ENCODE assay signal across 28 mouse cellular contexts in genomic region chr12:87132784-87133183, GRCm38 (mm10). TPM values are rescaled to one million over a fixed set of nuclear protein-coding genes. Genes with fewer than 3 reads are reported as not detected.
DNase-seq lines count a peak whose midpoint lies in the region; ATAC-seq and TF ChIP-seq lines count a peak whose summit lies in the region.
"Had no signal": no experiment of that assay in that cellular context is flagged by ENCODE, and none has a peak within 500 bp of the region (broad histone marks: within the 10 kb centered on the region; RNA-seq: fewer than 3 reads in every experiment).

No protein-coding gene starts in this region.

- no peak overlapping the region for H3K4me2 ChIP-seq in liver, embryonic 11.5 days
- H3K4me2 ChIP-seq in liver, embryonic 13.5 days = no peak overlapping the region
- H3K4me2 ChIP-seq: heart, embryonic 11.5 days; hindbrain, embryonic 13.5 days had no signal

- H3K9ac ChIP-seq in liver, embryonic 11.5 days (ENCODE audit: low read depth, low read length) = no peak overlapping the region
- H3K9ac ChIP-seq in liver, embryonic 13.5 days = no peak overlapping the region
- H3K9ac ChIP-seq: forebrain, postnatal 0 days; hindbrain, embryonic 13.5 days had no signal

- peaks cover 12% of the 10 kb centered on the region for H3K4me1 ChIP-seq in liver, embryonic 11.5 days (replicated peaks; ENCODE audit: control insufficient read depth, insufficient read depth, low read length)
- peaks cover 12% of the 10 kb centered on the region for H3K4me1 ChIP-seq in liver, embryonic 13.5 days (replicated peaks)

- no peaks in the 10 kb centered on the region for H3K27me3 ChIP-seq in liver, embryonic 11.5 days (replicated peaks; ENCODE audit: control insufficient read depth, insufficient read depth, low read length)
- no peaks in the 10 kb centered on the region for H3K27me3 ChIP-seq in liver, embryonic 13.5 days
- H3K27me3 ChIP-seq: hindbrain, embryonic 13.5 days had no signal

- H3K9me3 ChIP-seq in liver, embryonic 11.5 days (ENCODE audit: control insufficient read depth, low read length) = no peaks in the 10 kb centered on the region
- no peaks in the 10 kb centered on the region for H3K9me3 ChIP-seq in liver, embryonic 13.5 days (replicated peaks)
- H3K9me3 ChIP-seq: forebrain, embryonic 10.5 days; hindbrain, embryonic 13.5 days had no signal

- no peak overlapping the region for H3K27ac ChIP-seq in liver, embryonic 11.5 days (ENCODE audit: low read depth, low read length)
- no peak overlapping the region for H3K27ac ChIP-seq in liver, embryonic 13.5 days
- H3K27ac ChIP-seq in left cerebral cortex, adult 2 months = no peak overlapping the region
- H3K27ac ChIP-seq: forebrain, embryonic 10.5 days; hindbrain, embryonic 13.5 days had no signal

- no peak overlapping the region for H3K4me3 ChIP-seq in liver, embryonic 11.5 days (ENCODE audit: low read depth, low read length)
- H3K4me3 ChIP-seq in liver, embryonic 13.5 days (replicated peaks) = no peak overlapping the region
- H3K4me3 ChIP-seq in left cerebral cortex, adult 2 months = no peak overlapping the region
- H3K4me3 ChIP-seq: forebrain, embryonic 10.5 days; hindbrain, embryonic 13.5 days had no signal

- peak; percentile 51 for DNase-seq in ovary, adult 18-20 months (ENCODE audit: low spot score)
- DNase-seq in ovary, postnatal 36 days (ENCODE audit: low spot score) = no peak
- DNase-seq in liver, embryonic 11.5 days (ENCODE audit: low spot score) = no peak
- no peak for DNase-seq in liver, embryonic 13.5 days
- DNase-seq in embryo, embryonic 9.5 days (ENCODE audit: extremely low spot score) = no peak
- DNase-seq in frontal cortex, adult 2 months (ENCODE audit: extremely low spot score in 1 of 2, low spot score in 1 of 2) = no peak
- no peak for DNase-seq in left cerebral cortex, adult 2 months (ENCODE audit: extremely low spot score in 1 of 2, low spot score in 2 of 2)
- DNase-seq: adrenal gland, adult 8-10 months; adrenal gland, postnatal 25 days; cerebellum, adult 11-12 months; cerebellum, adult 8-10 months; cerebellum, postnatal 10 days; cerebellum, postnatal 36 days; embryo, embryonic 11 days; forebrain, postnatal 0 days; gastrocnemius, postnatal 25 days had no signal

- intact Hi-C loops in left cerebral cortex, adult 2 months (cut with DNase I) = no loop called here

- ATAC-seq in liver, embryonic 11.5 days (replicated peaks; ENCODE audit: low FRiP score) = peak; percentile 59
- ATAC-seq in liver, embryonic 13.5 days (ENCODE audit: low read depth) = peak; percentile 63; the same call in 1 of the 2 replicates
- ATAC-seq in megakaryocyte progenitor cell, adult 5-6 weeks (replicated peaks; ENCODE audit: poor library complexity) = 0 out of 2 replicates have a peak, but pooled peaks have one; percentile 26
- ATAC-seq: activated CD4-positive, CD25-positive, alpha-beta regulatory T cell, adult 4 months; CD4-positive, CD25-positive, alpha-beta regulatory T cell, adult 4 months; forebrain, embryonic 14.5 days; forebrain, postnatal 0 days; hindbrain, embryonic 16.5 days had no signal

- 65% methylated on average over 9 of the region's 9 CpGs for WGBS in liver, embryonic 11.5 days
- 52% methylated on average over 9 of the region's 9 CpGs for WGBS in liver, embryonic 13.5 days (ENCODE audit: insufficient replicate concordance)

- H3K36me3 ChIP-seq in liver, embryonic 11.5 days (ENCODE audit: control insufficient read depth, insufficient read depth, low read length) = no peaks in the 10 kb centered on the region
- H3K36me3 ChIP-seq in liver, embryonic 13.5 days = peaks cover 13% of the 10 kb centered on the region; the same call in 1 of the 2 replicates

- TF ChIP-seq CTCF in left cerebral cortex, adult 2 months (IDR thresholded peaks at IDR 0.05) = no peak

RNA-seq across cellular contexts. Expression of gene Gstz1, which starts 14.2 kb away (rescaled TPM):
- polyA plus RNA-seq in liver, embryonic 11.5 days (2014; fragmentation: Nextera tagmentation; extraction: Ambion mirVana) = 76.2 and 79.6 TPM in 2 replicates
- 61.1 and 67.2 TPM in 2 replicates for polyA plus RNA-seq in liver, embryonic 13.5 days (2015; fragmentation: Nextera tagmentation; extraction: Ambion mirVana)
- 30.9 and 31.3 TPM in 2 replicates for total RNA-seq in megakaryocyte progenitor cell, adult 5-6 weeks (2015)
- total RNA-seq in megakaryocyte progenitor cell, adult 5-6 weeks (2017) = 26.1 and 27.1 TPM in 2 replicates
- 80.2 and 90.2 TPM in 2 replicates for polyA plus RNA-seq in frontal cortex, adult 2 months (2012; rRNA removed)
- total RNA-seq in left cerebral cortex, adult 2 months (2021) = 10 to 100 TPM; 48.9 to 50.3 TPM

RNA-seq across cellular contexts. Expression of gene Pomt2, which starts 15.0 kb away (rescaled TPM):
- polyA plus RNA-seq in liver, embryonic 11.5 days (2014; fragmentation: Nextera tagmentation; extraction: Ambion mirVana) = 11.0 and 12.0 TPM in 2 replicates
- 3.8 and 4.9 TPM in 2 replicates for polyA plus RNA-seq in liver, embryonic 13.5 days (2015; fragmentation: Nextera tagmentation; extraction: Ambion mirVana)
- total RNA-seq in megakaryocyte progenitor cell, adult 5-6 weeks (2015) = 6.4 and 7.7 TPM in 2 replicates
- total RNA-seq in megakaryocyte progenitor cell, adult 5-6 weeks (2017) = 10.3 and 10.9 TPM in 2 replicates
- polyA plus RNA-seq in frontal cortex, adult 2 months (2012; rRNA removed) = 18.4 and 21.0 TPM in 2 replicates
- 10 to 100 TPM; 16.4 to 19.6 TPM for total RNA-seq in left cerebral cortex, adult 2 months (2021)

RNA-seq across cellular contexts. Expression of gene Ngb, which starts 30.4 kb away (rescaled TPM):
- polyA plus RNA-seq in liver, embryonic 11.5 days (2014; fragmentation: Nextera tagmentation; extraction: Ambion mirVana) = 0.22 TPM in 1 of 2 replicates, not detected in the other
- polyA plus RNA-seq in liver, embryonic 13.5 days (2015; fragmentation: Nextera tagmentation; extraction: Ambion mirVana) = 0.13 and 0.16 TPM in 2 replicates
- 0.49 TPM in 1 of 2 replicates, not detected in the other for total RNA-seq in megakaryocyte progenitor cell, adult 5-6 weeks (2015)
- 0.51 and 0.75 TPM in 2 replicates for total RNA-seq in megakaryocyte progenitor cell, adult 5-6 weeks (2017)
- polyA plus RNA-seq in frontal cortex, adult 2 months (2012; rRNA removed) = 3.2 and 4.2 TPM in 2 replicates
- 1 to 10 TPM; 9.1 to 9.4 TPM for total RNA-seq in left cerebral cortex, adult 2 months (2021)
- total RNA-seq: gastrocnemius, adult 8-10 months; heart, postnatal 25 days had no signal
- polyA plus RNA-seq: CD4-positive, CD25-positive, alpha-beta regulatory T cell, adult 4 months; embryonic facial prominence, embryonic 11.5 days; heart, postnatal 0 days had no signal
